Mouse (Mus musculus) embryonic facial prominence, embryonic 12.5 days (tissue): Measurements from ENCODE around the gene Kif24. TPM values are rescaled to one million over a fixed set of nuclear protein-coding genes. Genes with fewer than 3 reads are reported as not detected.

ENCODE experiments used
- ATAC-seq: fragments of 200-750 bp; cut with Nextera tagmentation; 2 replicates; pipeline ENCODE4 v1.8.0; 2017; ENCODE audit not compliant: insufficient number of reproducible peaks, insufficient read depth, low FRiP score, low TSS enrichment
- H3K27ac ChIP-seq: fragments of 300-500 bp; sonication (generic); 2 replicates; pipeline ENCODE4 v1.5.1; 2016; ENCODE audit warnings: mild to moderate bottlenecking
- H3K27me3 ChIP-seq: fragments of 300-500 bp; sonication (generic); 2 replicates; pipeline ENCODE4 v1.6.1; 2016; ENCODE audit warnings: mild to moderate bottlenecking, moderate library complexity
- H3K36me3 ChIP-seq: fragments of 300-500 bp; sonication (generic); 2 replicates; pipeline ENCODE4 v1.6.1; 2016; ENCODE audit warnings: mild to moderate bottlenecking
- H3K4me1 ChIP-seq: fragments of 300-500 bp; sonication (generic); 2 replicates; pipeline ENCODE4 v1.6.1; 2016
- H3K4me2 ChIP-seq: fragments of 300-500 bp; sonication (generic); replicated peaks from 2 replicates; pipeline ENCODE4 v1.6.1; 2016; ENCODE audit warnings: mild to moderate bottlenecking, moderate library complexity
- H3K4me3 ChIP-seq: fragments of 300-500 bp; sonication (generic); 2 replicates; pipeline ENCODE4 v1.5.1; 2016; ENCODE audit warnings: mild to moderate bottlenecking
- H3K9ac ChIP-seq: fragments of 300-500 bp; sonication (generic); 2 replicates; pipeline ENCODE4 v1.6.1; 2016; ENCODE audit warnings: mild to moderate bottlenecking, moderate library complexity
- H3K9me3 ChIP-seq: fragments of 300-500 bp; sonication (generic); 2 replicates; pipeline ENCODE4 v1.6.1; 2016; ENCODE audit warnings: mild to moderate bottlenecking, moderate library complexity
- WGBS: fragments of 180-500 bp; shearing (Covaris S2); methylation state at CpG from one replicate; pipeline ENCODE4 v1.1.7; 2016; 5-methylcytosine and 5-hydroxymethylcytosine counted together
- polyA plus RNA-seq: library from polyadenylated mRNA; unstranded; fragments of >200 nt; fragmentation: Nextera tagmentation; extraction: Ambion mirVana; gene quantifications from 2 replicates; pipeline ENCODE4 v1.2.1, GENCODE M21; 2016

Gene Kif24
- polyA plus RNA-seq, 1 experiment from 2014 or later, result 11.7 TPM

DNA sequence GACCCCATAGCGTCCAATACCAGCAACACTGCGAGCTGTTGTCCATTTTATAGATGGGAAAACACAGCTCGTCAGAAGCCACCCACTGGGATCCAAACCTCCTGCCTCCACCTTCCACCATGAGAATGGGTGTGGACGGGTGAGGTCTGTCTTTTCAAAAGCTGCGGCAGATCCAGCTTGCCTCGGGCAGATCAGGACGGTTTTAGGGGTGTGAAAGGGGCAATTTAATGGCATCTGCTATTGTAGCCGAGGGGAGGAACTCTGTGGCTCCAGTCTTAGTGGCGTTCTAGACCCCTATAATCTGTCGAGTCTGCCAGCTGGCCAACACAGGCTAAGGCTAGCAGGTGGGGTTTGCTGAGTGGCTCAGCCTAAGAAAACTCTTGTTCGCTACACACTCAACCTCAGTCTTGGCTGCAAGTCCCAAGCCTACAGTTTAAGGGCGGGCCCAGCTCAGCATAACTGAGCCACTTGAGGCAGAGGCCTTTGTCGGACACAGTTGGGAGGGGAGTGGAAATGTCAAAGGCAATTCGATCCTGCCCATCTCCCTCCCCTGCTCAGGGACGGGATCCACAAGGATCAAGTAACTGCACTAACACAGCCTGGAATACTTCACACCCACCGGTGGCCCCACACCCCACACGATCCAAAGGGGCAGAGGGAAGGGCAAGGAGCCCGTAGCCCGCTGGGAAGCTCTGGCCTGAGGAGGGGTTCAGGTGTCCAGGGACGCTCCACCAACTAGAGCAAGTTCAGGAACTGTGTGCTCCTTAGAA is 37.7 kb upstream of the Kif24 start:
- WGBS, result 9% methylated on average over 20 of the region's 20 CpGs
- Histone ChIP-seq H3K27ac (peak overlapping the region; percentile 48), H3K9me3 (no peaks in the 10 kb centered on the region)

DNA sequence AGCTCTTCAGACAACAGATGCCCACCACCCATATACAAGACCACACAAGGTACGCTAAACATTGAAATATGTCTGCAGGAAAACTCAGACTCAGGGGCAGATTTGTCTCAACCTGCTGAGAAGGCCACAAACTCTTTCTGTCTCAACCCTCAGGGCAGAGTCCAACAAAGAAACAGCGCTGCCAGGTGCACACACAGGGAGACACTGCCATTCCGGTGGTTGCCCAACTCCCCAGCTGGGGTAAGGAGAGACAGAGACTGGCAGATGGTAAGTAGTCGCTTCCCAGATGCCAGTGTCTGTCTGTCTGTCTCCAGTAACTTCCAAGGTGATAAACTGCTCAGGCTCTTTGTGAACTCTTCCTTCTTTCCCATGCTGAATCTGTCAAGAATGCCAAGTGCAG is 36.1 kb upstream of the Kif24 start:
- ATAC-seq, result no peak
- peaks cover 34% of the 10 kb centered on the region for H3K4me1 ChIP-seq
- no peak overlapping the region for H3K4me2 ChIP-seq
- 66% methylated on average over 4 of the region's 4 CpGs for WGBS
- H3K27me3 ChIP-seq, result peaks cover 65% of the 10 kb centered on the region
- H3K36me3 ChIP-seq, result no peaks in the 10 kb centered on the region
- H3K9me3 ChIP-seq, result no peaks in the 10 kb centered on the region
- no peak overlapping the region for H3K27ac ChIP-seq
- H3K4me3 ChIP-seq, result no peak overlapping the region
- no peak overlapping the region for H3K9ac ChIP-seq

More for the DNA sequence above, 37.7 kb upstream of the Kif24 start:
- peaks cover 42% of the 10 kb centered on the region for H3K4me1 ChIP-seq
- no peaks in the 10 kb centered on the region for H3K36me3 ChIP-seq
- H3K4me2 ChIP-seq, result peak overlapping the region; percentile 58
- peaks cover 49% of the 10 kb centered on the region for H3K27me3 ChIP-seq
- H3K9ac ChIP-seq, result peak overlapping the region; percentile 13; the same call in 1 of the 2 replicates
- peak overlapping the region; percentile 35 for H3K4me3 ChIP-seq
- peak; percentile 50 for ATAC-seq

DNA sequence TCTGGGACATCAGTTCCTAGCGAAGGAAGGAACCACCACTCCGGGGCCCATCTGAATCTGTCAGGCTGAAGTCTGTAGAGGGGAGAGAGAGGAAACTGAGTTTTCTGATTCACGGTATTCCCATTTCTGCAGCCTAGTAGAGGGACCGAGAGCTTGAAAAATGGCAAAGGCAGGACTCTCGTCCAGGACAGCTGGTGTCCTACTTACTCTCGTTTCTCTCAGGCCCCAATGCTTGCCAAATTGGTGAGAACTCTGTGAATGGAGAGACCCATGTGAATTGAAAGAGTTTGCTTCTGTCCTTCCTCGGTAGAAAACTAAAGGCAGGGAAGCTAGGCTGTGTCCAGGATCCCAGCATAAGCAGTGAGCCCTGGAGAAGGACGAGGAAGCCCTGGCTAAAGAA is 34.9 kb upstream of the Kif24 start:
- peaks cover 34% of the 10 kb centered on the region for H3K4me1 ChIP-seq
- no peaks in the 10 kb centered on the region for H3K36me3 ChIP-seq
- H3K4me3 ChIP-seq, result no peak overlapping the region
- peaks cover 71% of the 10 kb centered on the region for H3K27me3 ChIP-seq
- no peak overlapping the region for H3K4me2 ChIP-seq
- H3K9ac ChIP-seq, result no peak overlapping the region
- WGBS, result 51% methylated on average over 8 of the region's 8 CpGs
- H3K27ac ChIP-seq, result no peak overlapping the region
- no peak for ATAC-seq
- H3K9me3 ChIP-seq, result no peaks in the 10 kb centered on the region

DNA sequence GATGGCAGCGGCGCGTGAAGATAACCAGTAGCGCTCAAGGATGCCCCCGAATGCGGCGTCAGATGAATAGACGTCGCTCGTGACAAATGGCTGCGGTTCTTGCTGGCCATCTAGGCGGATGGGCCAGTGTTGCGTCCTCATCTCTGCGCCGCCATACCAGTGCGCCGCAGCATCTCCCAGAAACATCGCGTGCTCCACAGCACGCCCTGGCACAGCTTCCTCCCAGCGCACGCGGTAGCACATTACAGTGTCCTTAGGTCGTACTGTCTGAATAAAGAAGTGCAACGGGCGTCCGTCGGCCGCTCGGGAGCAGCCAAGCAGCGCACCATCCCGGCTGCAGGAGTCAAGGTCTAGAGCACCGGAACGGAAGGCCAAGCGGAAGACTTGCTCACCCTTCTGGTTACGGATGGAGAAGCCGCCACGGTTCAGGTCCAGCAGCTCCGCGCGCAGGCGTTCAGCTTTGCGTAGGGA is 34.3 kb upstream of the Kif24 start:
- no peak overlapping the region for H3K27ac ChIP-seq
- no peaks in the 10 kb centered on the region for H3K36me3 ChIP-seq
- ATAC-seq, result no peak
- peak overlapping the region; percentile 57 for H3K4me2 ChIP-seq
- no peaks in the 10 kb centered on the region for H3K9me3 ChIP-seq
- peak overlapping the region; percentile 31 for H3K4me3 ChIP-seq
- H3K27me3 ChIP-seq, result peaks cover 71% of the 10 kb centered on the region
- H3K4me1 ChIP-seq, result peaks cover 34% of the 10 kb centered on the region
- H3K9ac ChIP-seq, result no peak overlapping the region
- WGBS, result 4% methylated on average over 43 of the region's 43 CpGs

DNA sequence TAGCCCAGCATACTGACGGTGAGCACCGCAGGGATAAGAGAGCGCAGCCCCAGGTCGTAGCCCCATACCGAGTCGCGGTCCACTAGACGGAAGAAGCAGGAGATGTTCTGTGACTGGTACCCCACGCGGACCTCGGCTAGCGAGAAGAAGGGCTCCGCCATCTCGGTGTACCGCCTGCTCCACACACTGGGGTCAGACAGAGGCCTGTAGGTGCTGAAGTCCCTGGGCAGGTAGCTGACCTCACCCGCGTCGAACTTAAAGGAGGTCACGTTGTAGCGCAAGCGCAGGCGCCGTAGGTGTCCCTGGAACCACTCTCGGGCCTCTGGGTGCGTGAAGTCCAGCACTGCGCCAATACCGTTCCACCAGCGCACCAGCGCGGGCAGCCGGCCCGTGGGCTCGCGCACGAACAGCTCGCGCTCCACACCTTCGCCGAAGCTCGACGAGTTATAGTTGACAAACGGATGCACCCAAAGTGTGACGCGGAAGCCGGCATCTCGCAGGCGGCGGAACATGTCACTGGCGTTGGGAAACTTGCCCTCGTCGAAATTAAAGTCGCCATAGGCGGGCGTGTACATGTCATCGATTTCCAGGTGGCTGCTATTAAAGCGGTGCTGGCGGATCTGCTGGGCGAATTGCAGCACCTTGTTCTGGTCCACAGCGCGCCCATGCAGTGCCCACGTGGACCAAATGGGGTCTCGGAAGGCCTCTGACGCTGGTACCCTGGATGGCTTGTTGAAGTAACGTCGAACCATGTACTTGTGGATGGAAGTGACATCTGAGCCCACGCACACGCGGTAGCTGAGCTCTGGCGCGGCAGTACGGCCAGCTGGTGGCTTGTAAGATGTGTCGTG is 33.5 kb upstream of the Kif24 start:
- H3K36me3 ChIP-seq, result no peaks in the 10 kb centered on the region
- no peak overlapping the region for H3K27ac ChIP-seq
- 5% methylated on average over 72 of the region's 72 CpGs for WGBS
- peaks cover 71% of the 10 kb centered on the region for H3K27me3 ChIP-seq
- peak overlapping the region; percentile 57 for H3K4me2 ChIP-seq
- peaks cover 34% of the 10 kb centered on the region for H3K4me1 ChIP-seq
- peak overlapping the region; percentile 31 for H3K4me3 ChIP-seq
- H3K9ac ChIP-seq, result no peak overlapping the region; the same call in 1 of the 2 replicates
- no peaks in the 10 kb centered on the region for H3K9me3 ChIP-seq
- no peak for ATAC-seq

DNA sequence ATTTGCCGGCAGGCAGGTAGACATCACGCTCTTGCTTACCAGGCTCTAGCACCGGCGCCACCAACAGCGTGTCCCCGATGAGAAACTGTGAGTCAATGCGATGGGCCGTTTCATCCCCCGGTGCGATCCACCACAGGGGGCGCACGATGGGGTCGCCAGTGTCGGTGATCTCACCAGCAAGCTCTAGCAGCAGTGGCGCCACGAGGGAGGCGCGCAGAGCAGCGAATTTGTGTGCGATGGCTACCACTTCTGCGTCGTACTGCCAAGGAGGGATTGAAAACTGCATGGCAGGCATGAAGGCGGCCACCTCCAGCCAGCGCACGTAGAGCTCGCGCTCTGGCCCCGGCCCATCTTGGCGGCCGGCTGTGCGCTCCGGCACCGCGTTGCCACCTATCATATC is 32.9 kb upstream of the Kif24 start:
- Histone ChIP-seq H3K27ac (no peak overlapping the region), H3K36me3 (no peaks in the 10 kb centered on the region), H3K27me3 (peaks cover 71% of the 10 kb centered on the region), H3K4me2 (peak overlapping the region; percentile 57), H3K4me1 (peaks cover 33% of the 10 kb centered on the region), H3K4me3 (peak overlapping the region; percentile 31), H3K9me3 (no peaks in the 10 kb centered on the region), H3K9ac (no peak overlapping the region; the same call in 1 of the 2 replicates)
- WGBS, result 2% methylated on average over 34 of the region's 34 CpGs
- no peak for ATAC-seq

DNA sequence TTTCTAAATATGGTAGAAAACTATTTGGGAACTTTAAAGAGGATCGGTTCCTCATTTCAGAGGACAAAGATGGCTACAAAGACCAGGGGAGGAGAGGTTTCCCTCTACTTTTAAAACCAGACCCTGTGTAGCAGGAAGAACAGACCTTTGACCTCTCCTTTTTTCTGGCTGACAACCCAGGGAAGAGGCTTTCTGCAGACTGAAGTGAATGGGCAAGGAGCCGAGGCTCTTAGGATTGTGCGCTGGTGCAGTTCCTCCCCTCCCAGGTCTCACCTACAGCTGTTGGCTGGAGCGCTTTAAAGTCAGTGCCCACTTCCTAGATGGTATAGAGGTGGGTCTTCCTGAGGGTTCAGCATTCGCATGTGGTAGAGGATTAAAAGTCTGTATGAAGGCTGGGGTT is 32.4 kb upstream of the Kif24 start:
- Histone ChIP-seq H3K4me1 (peaks cover 27% of the 10 kb centered on the region), H3K27me3 (peaks cover 69% of the 10 kb centered on the region), H3K36me3 (no peaks in the 10 kb centered on the region), H3K9ac (no peak overlapping the region), H3K27ac (no peak overlapping the region), H3K9me3 (no peaks in the 10 kb centered on the region), H3K4me2 (no peak overlapping the region), H3K4me3 (no peak overlapping the region)
- WGBS, result 41% methylated on average over 5 of the region's 5 CpGs
- ATAC-seq, result no peak

DNA sequence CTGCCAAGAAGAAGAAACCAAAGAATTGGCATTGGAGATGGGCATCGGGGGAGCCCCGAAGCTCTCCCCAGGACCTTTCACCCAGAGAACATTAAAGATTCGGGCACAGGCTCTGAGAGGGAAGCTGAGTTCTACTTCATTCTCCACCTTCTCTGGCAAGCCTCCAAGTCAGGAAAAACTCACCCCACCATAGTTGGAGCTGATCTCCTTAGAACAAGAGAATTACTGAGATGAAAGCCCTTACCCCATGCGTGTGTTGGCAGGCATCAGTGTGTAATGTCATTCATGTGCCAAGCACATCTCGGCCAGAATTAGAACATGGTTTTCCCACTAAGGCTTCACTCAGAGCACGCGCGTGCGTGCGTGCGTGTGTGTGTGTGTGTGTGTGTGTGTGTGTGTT is 31.2 kb upstream of the Kif24 start:
- H3K9ac ChIP-seq, result no peak overlapping the region
- H3K4me2 ChIP-seq, result no peak overlapping the region
- no peaks in the 10 kb centered on the region for H3K36me3 ChIP-seq
- no peak for ATAC-seq
- peaks cover 22% of the 10 kb centered on the region for H3K4me1 ChIP-seq
- peaks cover 57% of the 10 kb centered on the region for H3K27me3 ChIP-seq
- H3K9me3 ChIP-seq, result no peaks in the 10 kb centered on the region
- H3K4me3 ChIP-seq, result no peak overlapping the region
- WGBS, result 89% methylated on average over 11 of the region's 11 CpGs
- H3K27ac ChIP-seq, result no peak overlapping the region

DNA sequence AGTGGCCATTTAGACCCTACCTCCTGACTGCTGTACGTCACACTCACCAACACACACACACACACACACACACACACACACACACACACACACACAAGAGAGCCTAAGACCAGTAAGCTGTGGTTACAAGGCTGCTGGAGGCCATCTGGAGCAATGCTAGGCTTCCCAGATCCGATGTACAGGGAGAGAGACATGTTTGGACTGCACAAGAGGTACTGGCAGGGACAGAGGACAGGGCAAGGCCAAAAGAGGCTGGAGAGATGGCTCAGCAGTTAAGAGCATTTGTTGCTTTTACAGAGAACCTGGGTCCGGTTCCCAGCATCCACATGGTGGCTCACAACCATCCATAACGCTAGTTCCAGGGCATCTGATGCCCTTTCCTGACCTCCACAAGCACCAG is 30.4 kb upstream of the Kif24 start:
- no peaks in the 10 kb centered on the region for H3K9me3 ChIP-seq
- H3K27ac ChIP-seq, result no peak overlapping the region
- H3K9ac ChIP-seq, result no peak overlapping the region
- H3K4me3 ChIP-seq, result no peak overlapping the region
- WGBS, result 83% methylated on average over 4 of the region's 4 CpGs
- no peak overlapping the region for H3K4me2 ChIP-seq
- H3K4me1 ChIP-seq, result peaks cover 22% of the 10 kb centered on the region
- ATAC-seq, result no peak
- peaks cover 49% of the 10 kb centered on the region for H3K27me3 ChIP-seq
- H3K36me3 ChIP-seq, result no peaks in the 10 kb centered on the region

DNA sequence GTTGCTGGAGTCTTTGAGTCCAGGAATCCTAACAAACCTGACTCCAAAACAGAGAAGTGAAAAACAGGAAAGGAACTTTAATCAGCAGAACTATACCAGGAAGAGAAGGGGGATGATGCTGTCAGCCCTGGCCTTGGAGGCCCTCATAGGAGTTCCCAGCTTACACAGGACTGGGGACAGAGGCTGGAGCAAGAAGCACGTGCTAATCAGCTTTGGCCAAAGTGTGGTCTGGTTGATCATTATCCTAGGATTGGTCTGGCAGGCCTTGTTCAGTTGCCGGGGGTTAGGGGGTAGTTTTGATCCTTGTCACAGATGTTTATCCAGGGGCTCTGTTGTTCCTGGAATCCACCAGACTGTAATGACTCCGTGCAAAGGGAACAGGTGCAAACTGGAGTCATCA is 29.7 kb upstream of the Kif24 start:
- Histone ChIP-seq H3K4me1 (peaks cover 21% of the 10 kb centered on the region), H3K9ac (no peak overlapping the region), H3K4me3 (no peak overlapping the region), H3K4me2 (no peak overlapping the region), H3K36me3 (no peaks in the 10 kb centered on the region), H3K27ac (no peak overlapping the region), H3K27me3 (peaks cover 42% of the 10 kb centered on the region), H3K9me3 (no peaks in the 10 kb centered on the region)
- no peak for ATAC-seq
- 54% methylated on average over 3 of the region's 3 CpGs for WGBS

DNA sequence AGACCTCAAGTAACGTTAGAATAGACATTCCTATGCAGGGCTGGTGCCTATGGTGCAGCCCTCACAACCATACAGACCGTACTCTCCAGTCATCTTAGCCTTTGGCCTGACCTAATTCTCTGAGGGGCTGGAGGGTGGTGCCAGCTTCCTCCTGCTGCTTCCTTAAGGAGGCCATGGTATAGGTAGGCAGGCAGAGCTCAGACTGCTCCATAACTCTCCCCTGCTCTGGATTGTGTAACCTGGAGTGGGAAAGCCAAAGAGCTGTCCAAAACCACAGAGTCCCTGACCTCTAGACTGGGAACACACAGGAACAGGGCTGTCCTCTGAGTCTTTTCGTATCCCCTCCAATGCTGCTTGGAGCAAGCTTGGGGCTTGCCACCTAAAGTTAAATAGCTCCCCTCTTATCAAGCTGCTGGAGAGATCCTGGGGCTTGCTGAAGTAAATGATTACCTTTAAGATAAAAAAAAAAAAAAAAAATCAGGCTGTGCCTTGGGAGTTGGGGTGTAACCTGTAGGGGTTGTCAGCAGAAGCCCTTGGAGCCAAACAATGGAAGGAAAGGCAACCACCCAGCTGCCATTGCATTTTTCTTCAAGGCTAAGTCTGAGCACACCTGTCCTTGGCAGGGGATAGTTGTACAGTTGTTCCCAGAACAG is 28.9 kb upstream of the Kif24 start:
- Histone ChIP-seq H3K4me3 (no peak overlapping the region), H3K4me1 (peaks cover 14% of the 10 kb centered on the region), H3K4me2 (no peak overlapping the region), H3K36me3 (no peaks in the 10 kb centered on the region), H3K9ac (no peak overlapping the region), H3K27ac (no peak overlapping the region), H3K27me3 (peaks cover 34% of the 10 kb centered on the region), H3K9me3 (no peaks in the 10 kb centered on the region)
- 79% methylated on average over 3 of the region's 3 CpGs for WGBS
- no peak for ATAC-seq
